Mouse (Mus musculus) liver, postnatal 0 days (tissue): ENCODE data around the gene Nf2.

Source experiments
- CTCF ChIP-seq: sonication (generic); IDR thresholded peaks from 2 replicates; pipeline ENCODE4 v1.5.1; 2016; ENCODE audit warnings: antibody characterized with exemption, low read depth
- EP300 ChIP-seq: IDR thresholded peaks from 2 replicates; pipeline ENCODE4 v1.6.1; 2016; ENCODE audit warnings: antibody characterized with exemption, low read depth, mild to moderate bottlenecking

GRCm38 (mm10) chr11:4763631-4764030, 85.7 kb downstream of the Nf2 start:
- TF ChIP-seq CTCF (no peak), EP300 (no peak)
